Mouse (Mus musculus): ENCODE measurements around the gene Cacnb4.

DNA sequence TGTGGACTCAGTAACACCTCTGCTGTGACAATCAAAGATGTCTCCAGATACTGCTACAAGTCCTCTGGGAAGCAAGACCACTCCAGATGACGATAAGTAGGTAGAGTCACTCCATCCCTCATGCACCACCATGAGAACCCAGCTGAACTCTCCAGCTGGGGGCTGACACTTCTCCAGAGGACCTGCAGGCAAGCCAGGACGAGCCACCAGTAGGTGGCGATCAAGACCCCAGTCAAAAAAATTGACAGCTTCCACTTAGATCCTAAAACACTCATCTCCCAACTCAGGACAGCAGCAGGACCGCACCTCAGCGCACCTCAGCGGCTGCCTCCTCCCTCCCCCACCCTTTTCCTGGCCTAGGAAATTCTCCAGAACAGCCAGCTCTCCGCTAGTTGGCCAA is 43.8 kb downstream of the Cacnb4 start:
- no peak for TF ChIP-seq POLR2A (IDR thresholded peaks at IDR 0.05; ENCODE audit: insufficient read length, low read depth)
- no peak for TF ChIP-seq TCF12 (IDR thresholded peaks at IDR 0.05; ENCODE audit: insufficient read depth, poor library complexity, severe bottlenecking)
- no peak for TF ChIP-seq MAX (IDR thresholded peaks at IDR 0.05; ENCODE audit: low read depth)
- no peak for TF ChIP-seq MYOD1 (IDR thresholded peaks at IDR 0.05; ENCODE audit: control insufficient read depth in 1 of 3, insufficient read length in 2 of 3, low read depth in 2 of 3)
- TF ChIP-seq MYOG (IDR thresholded peaks at IDR 0.05; ENCODE audit: control insufficient read depth in 1 of 3, insufficient read depth in 1 of 3, insufficient read length in 2 of 3, low read depth in 2 of 3) = no peak

Data from myocyte (in vitro differentiated cells).